ENCODE assay signal across 23 mouse cellular contexts in the genomic region with DNA sequence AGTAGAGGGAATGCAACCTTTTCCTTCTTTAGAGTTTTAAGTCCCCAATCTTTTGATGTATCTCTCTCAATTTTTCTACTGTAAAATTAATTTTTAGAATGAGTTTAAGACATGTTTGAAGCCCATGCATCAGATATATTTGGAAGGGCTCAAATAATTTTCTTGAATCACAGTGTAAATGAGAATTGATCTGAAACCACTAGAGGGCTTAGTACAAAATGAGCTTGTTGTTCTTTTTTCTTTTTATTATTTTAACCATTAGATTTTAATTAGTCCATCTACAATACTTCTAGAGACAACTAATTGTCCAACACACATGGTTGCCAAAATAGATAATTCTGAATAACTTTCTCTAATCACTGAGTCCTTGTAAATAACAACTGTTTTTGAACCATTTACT.
"Had no signal": no experiment of that assay in that cellular context is flagged by ENCODE, and none has a peak within 500 bp of the region (broad histone marks: within the 10 kb centered on the region; RNA-seq: fewer than 3 reads in every experiment).

No protein-coding gene starts in this region.

- H3K4me1 ChIP-seq: limb, embryonic 10.5 days; liver, embryonic 12.5 days; liver, embryonic 15.5 days; lung, embryonic 15.5 days; megakaryocyte, embryonic 14.5 days; midbrain, embryonic 10.5 days; midbrain, embryonic 13.5 days; neural tube, embryonic 12.5 days; neural tube, embryonic 15.5 days had no signal

- H3K9ac ChIP-seq: limb, embryonic 13.5 days; liver, embryonic 12.5 days; liver, embryonic 15.5 days; lung, embryonic 15.5 days; midbrain, embryonic 13.5 days; neural tube, embryonic 12.5 days; neural tube, embryonic 15.5 days had no signal

- H3K4me3 ChIP-seq: limb, embryonic 10.5 days; limb, embryonic 13.5 days; liver, embryonic 12.5 days; liver, embryonic 15.5 days; lung, embryonic 15.5 days; megakaryocyte, embryonic 14.5 days; midbrain, embryonic 10.5 days; midbrain, embryonic 13.5 days; neural tube, embryonic 12.5 days; neural tube, embryonic 15.5 days had no signal

- H3K9me3 ChIP-seq: limb, embryonic 10.5 days; limb, embryonic 13.5 days; liver, embryonic 12.5 days; liver, embryonic 15.5 days; lung, embryonic 15.5 days; megakaryocyte, embryonic 14.5 days; midbrain, embryonic 10.5 days; midbrain, embryonic 13.5 days; neural tube, embryonic 12.5 days; neural tube, embryonic 15.5 days had no signal

- ATAC-seq: intestine, postnatal 0 days; liver, embryonic 12.5 days; midbrain, embryonic 13.5 days had no signal

- H3K36me3 ChIP-seq: limb, embryonic 10.5 days; limb, embryonic 13.5 days; liver, embryonic 12.5 days; liver, embryonic 15.5 days; lung, embryonic 15.5 days; midbrain, embryonic 10.5 days; midbrain, embryonic 13.5 days; neural tube, embryonic 12.5 days; neural tube, embryonic 15.5 days had no signal

- H3K27me3 ChIP-seq: limb, embryonic 13.5 days; liver, embryonic 12.5 days; liver, embryonic 15.5 days; lung, embryonic 15.5 days; megakaryocyte, embryonic 14.5 days; midbrain, embryonic 13.5 days; neural tube, embryonic 12.5 days; neural tube, embryonic 15.5 days had no signal

- H3K4me2 ChIP-seq: limb, embryonic 13.5 days; liver, embryonic 12.5 days; liver, embryonic 15.5 days; lung, embryonic 15.5 days; midbrain, embryonic 13.5 days; neural tube, embryonic 12.5 days; neural tube, embryonic 15.5 days had no signal

- DNase-seq: kidney, adult 2 months; kidney, postnatal 10 days; kidney, postnatal 36 days; layer of hippocampus, adult 9-11 months; liver; lung, adult 18-20 months; lung, postnatal 10 days; lung, postnatal 36 days; right cerebral cortex, adult 18-20 months; right cerebral cortex, postnatal 14 days; right cerebral cortex, postnatal 4 days; thymus, postnatal 25 days had no signal

- H3K27ac ChIP-seq: limb, embryonic 10.5 days; limb, embryonic 13.5 days; liver, embryonic 12.5 days; liver, embryonic 15.5 days; lung, embryonic 15.5 days; midbrain, embryonic 10.5 days; midbrain, embryonic 13.5 days; neural tube, embryonic 12.5 days; neural tube, embryonic 15.5 days had no signal
